Comparison of ENCODE assay signal across 8 mouse cellular contexts in the genomic region with DNA sequence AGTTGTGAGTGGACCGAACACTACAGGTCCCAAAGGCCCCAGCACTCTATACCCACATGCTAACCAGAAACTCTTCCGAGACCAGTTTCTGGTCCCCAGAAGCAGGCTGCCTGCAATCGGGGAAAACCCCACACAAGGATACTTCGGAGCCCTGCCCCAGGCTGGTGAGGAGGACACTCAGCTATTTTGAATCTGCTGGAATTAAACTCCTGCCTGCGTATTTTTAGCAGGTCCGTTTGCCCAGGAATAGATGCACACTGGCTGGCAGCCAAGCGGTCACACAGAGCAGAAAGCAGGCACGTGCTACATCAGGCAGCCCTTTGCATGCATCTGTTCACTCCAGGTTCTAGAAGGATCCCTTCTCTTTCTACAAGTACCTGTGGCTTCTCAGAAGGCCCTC. TPM values are rescaled to one million over a fixed set of nuclear protein-coding genes. Genes with fewer than 3 reads are reported as not detected.
DNase-seq lines count a peak whose midpoint lies in the region; ATAC-seq and TF ChIP-seq lines count a peak whose summit lies in the region.

No protein-coding gene starts in this region.

- H3K4me3 ChIP-seq in liver, postnatal 0 days (ENCODE audit: low read depth, low read length) = no peak overlapping the region
- H3K4me3 ChIP-seq in heart, embryonic 13.5 days = peak overlapping the region; percentile 16
- H3K4me3 ChIP-seq in myocyte = no peak overlapping the region

- TF ChIP-seq CTCF in liver, postnatal 0 days (IDR thresholded peaks at IDR 0.05; ENCODE audit: low read depth) = no peak

- H3ac ChIP-seq in myocyte (ENCODE audit: control insufficient read depth, insufficient read length) = no peak overlapping the region

- peak; percentile 41; the same call in 1 of the 2 replicates for ATAC-seq in liver, postnatal 0 days
- ATAC-seq in heart, embryonic 13.5 days (ENCODE audit: extremely low read depth, insufficient number of reproducible peaks, low FRiP score, low TSS enrichment) = peak; percentile 42; the same call in 1 of the 2 replicates

- 68% methylated on average over 8 of the region's 8 CpGs for WGBS in liver, postnatal 0 days (ENCODE audit: insufficient replicate concordance)
- WGBS in heart, embryonic 13.5 days = 32% methylated on average over 8 of the region's 8 CpGs

- no peak for TF ChIP-seq EP300 in liver, postnatal 0 days (IDR thresholded peaks at IDR 0.05; ENCODE audit: low read depth)

- H3K9me3 ChIP-seq in liver, postnatal 0 days (ENCODE audit: low read length) = no peaks in the 10 kb centered on the region
- no peaks in the 10 kb centered on the region for H3K9me3 ChIP-seq in heart, embryonic 13.5 days

- no peak overlapping the region for H3K4me2 ChIP-seq in liver, postnatal 0 days (ENCODE audit: low read depth, low read length)
- H3K4me2 ChIP-seq in heart, embryonic 13.5 days = peak overlapping the region; percentile 63
- H3K4me2 ChIP-seq in myocyte (ENCODE audit: low read depth) = peak overlapping the region; percentile 58

- no peaks in the 10 kb centered on the region for H3K27me3 ChIP-seq in liver, postnatal 0 days (ENCODE audit: insufficient read depth, low read length)
- H3K27me3 ChIP-seq in heart, embryonic 13.5 days (replicated peaks) = no peaks in the 10 kb centered on the region
- no peaks in the 10 kb centered on the region for H3K27me3 ChIP-seq in myocyte (ENCODE audit: control insufficient read depth, insufficient read depth, insufficient read length)

- H3K4me1 ChIP-seq in liver, postnatal 0 days (ENCODE audit: insufficient read depth) = peaks cover 23% of the 10 kb centered on the region
- peaks cover 57% of the 10 kb centered on the region for H3K4me1 ChIP-seq in heart, embryonic 13.5 days

- no peak for TF ChIP-seq POLR2A in myocyte (IDR thresholded peaks at IDR 0.05; ENCODE audit: insufficient read length, low read depth)

- peak; percentile 46 for DNase-seq in liver, postnatal 0 days
- no peak for DNase-seq in liver
- DNase-seq in cerebellum, postnatal 14 days = peak; percentile 78 to 82
- DNase-seq in kidney, postnatal 4 days = peak; percentile 72 to 81
- no peak for DNase-seq in thymus, postnatal 25 days
- no peak for DNase-seq in urinary bladder, postnatal 4 days (ENCODE audit: low spot score in 2 of 2)

- H3K36me3 ChIP-seq in liver, postnatal 0 days (replicated peaks; ENCODE audit: insufficient read depth, low read length) = peaks cover 7% of the 10 kb centered on the region; the same call in 1 of the 2 replicates
- peaks cover 18% of the 10 kb centered on the region for H3K36me3 ChIP-seq in heart, embryonic 13.5 days
- H3K36me3 ChIP-seq in myocyte (ENCODE audit: control insufficient read depth, insufficient read depth) = no peaks in the 10 kb centered on the region

- H3K27ac ChIP-seq in liver, postnatal 0 days (ENCODE audit: low read depth) = no peak overlapping the region
- peak overlapping the region; percentile 97 for H3K27ac ChIP-seq in heart, embryonic 13.5 days (replicated peaks)

- peaks cover 37% of the 10 kb centered on the region for H3K79me2 ChIP-seq in myocyte (ENCODE audit: control insufficient read depth, insufficient read depth)

- no peak overlapping the region for H3K9ac ChIP-seq in liver, postnatal 0 days (replicated peaks)
- H3K9ac ChIP-seq in heart, embryonic 13.5 days = peak overlapping the region; percentile 79

TF ChIP-seq in myocyte, 11 proteins besides CTCF, POLR2A, EP300 and RAD21:
- peak in 1 of 3 experiments; percentile 40 for TF ChIP-seq MYOD1 (IDR thresholded peaks at IDR 0.05; ENCODE audit: control insufficient read depth in 1 of 3, insufficient read length in 2 of 3, low read depth in 2 of 3)
- no peak for TF ChIP-seq TCF3 (IDR thresholded peaks at IDR 0.05; ENCODE audit: insufficient read length, low read depth)
- TF ChIP-seq MYOG (IDR thresholded peaks at IDR 0.05; ENCODE audit: control insufficient read depth in 1 of 3, insufficient read depth in 1 of 3, insufficient read length in 2 of 3, low read depth in 2 of 3) = peak in 1 of 3 experiments; percentile 29

RNA-seq across cellular contexts. Expression of a gene that starts 15.1 kb away (rescaled TPM):
- polyA plus RNA-seq in liver, postnatal 0 days (2015; fragmentation: Nextera tagmentation; extraction: Ambion mirVana) = 14.2 and 14.5 TPM in 2 replicates
- 31.4 and 33.7 TPM in 2 replicates for polyA plus RNA-seq in heart, embryonic 13.5 days (2015; fragmentation: Nextera tagmentation; extraction: Ambion mirVana)
- 25.4 TPM for polyA plus RNA-seq in myocyte (2012; fragmentation: generic; extraction: Trizol)

Comparison
In these comparisons a context has a peak if more than half of its experiments do, and no peak if none do; other contexts are left out.
1. DNase-seq: peak in liver, postnatal 0 days (single experiment), cerebellum, postnatal 14 days (2 of 2) and kidney, postnatal 4 days (2 of 2); none in liver (single experiment), thymus, postnatal 25 days (single experiment) and urinary bladder, postnatal 4 days (0 of 2).